Mouse (Mus musculus) kidney, embryonic 14.5 days (tissue): Measurements from ENCODE around the gene Pdgfc. TPM values are rescaled to one million over a fixed set of nuclear protein-coding genes. Genes with fewer than 3 reads are reported as not detected.

Experiments
- ATAC-seq: fragments of 200-750 bp; cut with Nextera tagmentation; 2 replicates; pipeline ENCODE4 v1.8.0; 2017; ENCODE audit warnings: moderate number of reproducible peaks, mild to moderate bottlenecking, moderate TSS enrichment, moderate library complexity; ENCODE audit not compliant: low FRiP score, low TSS enrichment
- H3K27ac ChIP-seq: fragments of 300-500 bp; sonication (generic); 2 replicates; pipeline ENCODE4 v1.5.1; 2014; ENCODE audit warnings: low read depth, mild to moderate bottlenecking, low read length, moderate library complexity, mixed read lengths
- H3K27me3 ChIP-seq: fragments of 300-500 bp; sonication (generic); 2 replicates; pipeline ENCODE4 v1.6.1; 2014; ENCODE audit warnings: mild to moderate bottlenecking, low read length; ENCODE audit not compliant: control insufficient read depth, insufficient read depth
- H3K36me3 ChIP-seq: fragments of 300-500 bp; sonication (generic); 2 replicates; pipeline ENCODE4 v1.6.1; 2014; ENCODE audit warnings: low read length, mixed read lengths; ENCODE audit not compliant: control insufficient read depth, insufficient read depth
- H3K4me1 ChIP-seq: fragments of 300-500 bp; sonication (generic); 2 replicates; pipeline ENCODE4 v1.6.1; 2014; ENCODE audit warnings: low read length, mixed read lengths; ENCODE audit not compliant: control insufficient read depth, insufficient read depth
- H3K4me2 ChIP-seq: fragments of 300-500 bp; sonication (generic); replicated peaks from 2 replicates; pipeline ENCODE4 v1.6.1; 2014; ENCODE audit warnings: low read depth, mild to moderate bottlenecking, low read length
- H3K4me3 ChIP-seq: fragments of 300-500 bp; sonication (generic); 2 replicates; pipeline ENCODE4 v1.5.1; 2014; ENCODE audit warnings: mild to moderate bottlenecking, low read length
- H3K9ac ChIP-seq: fragments of 300-500 bp; sonication (generic); 2 replicates; pipeline ENCODE4 v1.6.1; 2014; ENCODE audit warnings: low read depth, mild to moderate bottlenecking, low read length, moderate library complexity
- H3K9me3 ChIP-seq: fragments of 300-500 bp; sonication (generic); 2 replicates; pipeline ENCODE4 v1.6.1; 2016; ENCODE audit warnings: low read length; ENCODE audit not compliant: control insufficient read depth
- WGBS: fragments of 180-500 bp; shearing (Covaris S2); extraction: QIAGEN DNeasy Blood & Tissue Kit; methylation state at CpG from one replicate; pipeline ENCODE4 v1.1.7; 2014; 5-methylcytosine and 5-hydroxymethylcytosine counted together
- polyA plus RNA-seq: library from polyadenylated mRNA; unstranded; fragments of >200 nt; fragmentation: Nextera tagmentation; extraction: Ambion mirVana; gene quantifications from 2 replicates; pipeline ENCODE4 v1.2.1, GENCODE M21; 2014

Gene Pdgfc
- polyA plus RNA-seq, 1 experiment from 2014 or later, result 37.8 TPM

DNA sequence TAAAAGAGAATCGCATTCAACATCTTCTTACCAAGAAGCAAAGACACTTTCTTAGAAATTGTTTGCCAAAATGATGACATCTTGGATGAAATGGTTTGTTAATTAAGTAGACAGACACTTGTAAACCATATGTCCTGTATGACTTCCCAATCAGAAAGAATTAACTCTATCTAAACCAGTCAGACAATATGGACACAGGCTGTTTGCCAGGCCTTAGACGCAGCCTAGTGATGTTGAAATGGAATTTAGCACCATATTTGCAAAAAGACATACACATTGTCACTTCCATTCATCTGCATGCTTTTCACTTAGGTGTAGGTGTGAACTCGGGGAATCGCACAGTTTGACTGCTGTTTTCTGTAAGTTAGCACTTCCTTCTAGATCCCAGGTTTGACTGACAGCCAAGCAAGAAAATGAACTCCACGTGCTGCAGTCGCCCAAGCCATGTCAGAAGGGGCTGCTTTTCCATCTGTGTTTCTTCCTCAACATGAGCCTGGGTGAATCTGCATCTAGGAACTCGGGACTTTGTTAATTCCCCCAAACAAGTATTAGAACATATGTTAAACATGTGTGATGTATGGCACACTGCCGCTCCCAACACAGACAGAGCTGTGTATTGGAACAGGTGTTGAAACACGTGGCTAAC lies 10.5 kb upstream of the Pdgfc start:
- H3K36me3 ChIP-seq, result no peaks in the 10 kb centered on the region
- H3K4me2 ChIP-seq, result no peak overlapping the region
- no peaks in the 10 kb centered on the region for H3K27me3 ChIP-seq
- no peak overlapping the region for H3K9ac ChIP-seq
- no peak overlapping the region for H3K4me3 ChIP-seq
- 78% methylated on average over 9 of the region's 9 CpGs for WGBS
- H3K4me1 ChIP-seq, result no peaks in the 10 kb centered on the region
- no peaks in the 10 kb centered on the region for H3K9me3 ChIP-seq
- no peak for ATAC-seq
- H3K27ac ChIP-seq, result no peak overlapping the region

DNA sequence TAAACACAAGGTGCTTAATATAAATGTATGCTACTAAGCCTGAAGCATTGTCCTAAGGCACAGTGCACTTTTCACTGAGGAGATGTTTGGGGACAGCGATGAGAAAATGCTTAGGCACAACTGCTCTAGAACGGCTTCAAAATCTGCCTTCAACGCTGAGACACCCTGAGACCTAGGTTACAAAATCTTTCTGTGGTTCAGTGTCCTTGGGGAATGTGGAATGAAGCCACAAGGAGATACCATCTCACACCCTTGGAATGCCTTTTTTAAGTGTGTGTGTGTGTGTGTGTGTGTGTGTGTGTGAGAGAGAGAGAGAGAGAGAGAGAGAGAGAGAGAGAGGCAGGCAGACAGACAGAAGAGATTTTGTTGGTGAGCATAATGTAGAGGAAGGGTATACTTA lies 7.9 kb upstream of the Pdgfc start:
- no peak for ATAC-seq
- Histone ChIP-seq H3K27ac (no peak overlapping the region), H3K4me2 (no peak overlapping the region), H3K4me1 (no peaks in the 10 kb centered on the region), H3K9me3 (no peaks in the 10 kb centered on the region), H3K27me3 (no peaks in the 10 kb centered on the region), H3K36me3 (no peaks in the 10 kb centered on the region), H3K9ac (no peak overlapping the region), H3K4me3 (no peak overlapping the region)
- 58% methylated on average over 3 of the region's 3 CpGs for WGBS

DNA sequence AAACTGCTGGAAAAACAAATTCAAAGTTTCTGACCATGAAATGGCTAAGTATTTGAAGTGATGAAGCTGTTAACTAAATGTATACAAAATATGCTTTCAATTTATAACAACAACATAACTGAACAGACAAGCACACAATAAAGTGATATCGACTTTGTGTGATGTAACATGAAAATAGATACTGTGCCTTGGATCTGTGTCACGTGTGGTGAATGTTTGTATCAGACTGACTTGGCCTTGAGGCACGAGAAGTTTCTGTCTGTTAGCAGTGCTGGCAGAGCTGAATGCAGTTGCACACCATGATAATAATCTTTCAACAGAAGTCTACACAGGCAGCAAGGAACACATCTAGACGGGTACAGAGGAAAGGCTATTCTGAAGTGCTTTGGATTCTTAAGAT lies 6.9 kb upstream of the Pdgfc start:
- WGBS, result 78% methylated on average over 4 of the region's 4 CpGs
- no peak for ATAC-seq

DNA sequence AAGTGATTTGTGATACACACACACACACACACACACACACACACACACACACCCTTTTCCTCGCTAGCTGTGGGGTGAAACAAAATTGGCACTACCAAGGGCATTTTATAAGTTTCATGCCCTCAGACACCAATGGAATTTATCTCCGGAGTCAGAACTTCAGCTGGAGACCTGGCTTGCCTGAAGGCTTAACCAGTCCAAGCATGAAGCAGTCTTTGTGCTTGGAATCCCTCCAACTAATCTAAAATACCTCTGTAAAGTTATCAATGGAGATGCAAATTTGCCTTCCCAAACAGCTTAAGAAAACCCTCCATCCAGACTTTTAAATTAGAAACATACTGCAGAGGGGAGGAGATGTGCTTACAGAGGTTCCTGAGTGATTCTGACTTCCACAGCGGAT lies 6.3 kb upstream of the Pdgfc start:
- H3K9me3 ChIP-seq, result no peaks in the 10 kb centered on the region
- no peak overlapping the region for H3K4me2 ChIP-seq
- no peak overlapping the region for H3K4me3 ChIP-seq
- no peaks in the 10 kb centered on the region for H3K4me1 ChIP-seq
- no peak overlapping the region for H3K9ac ChIP-seq
- no peak overlapping the region for H3K27ac ChIP-seq
- WGBS, result 68% methylated on average over 3 of the region's 3 CpGs
- H3K36me3 ChIP-seq, result no peaks in the 10 kb centered on the region
- ATAC-seq, result no peak
- H3K27me3 ChIP-seq, result no peaks in the 10 kb centered on the region

More for the DNA sequence above, 6.9 kb upstream of the Pdgfc start:
- Histone ChIP-seq H3K27ac (no peak overlapping the region), H3K36me3 (no peaks in the 10 kb centered on the region), H3K4me1 (no peaks in the 10 kb centered on the region), H3K4me2 (no peak overlapping the region), H3K4me3 (no peak overlapping the region), H3K27me3 (no peaks in the 10 kb centered on the region), H3K9ac (no peak overlapping the region), H3K9me3 (no peaks in the 10 kb centered on the region)

DNA sequence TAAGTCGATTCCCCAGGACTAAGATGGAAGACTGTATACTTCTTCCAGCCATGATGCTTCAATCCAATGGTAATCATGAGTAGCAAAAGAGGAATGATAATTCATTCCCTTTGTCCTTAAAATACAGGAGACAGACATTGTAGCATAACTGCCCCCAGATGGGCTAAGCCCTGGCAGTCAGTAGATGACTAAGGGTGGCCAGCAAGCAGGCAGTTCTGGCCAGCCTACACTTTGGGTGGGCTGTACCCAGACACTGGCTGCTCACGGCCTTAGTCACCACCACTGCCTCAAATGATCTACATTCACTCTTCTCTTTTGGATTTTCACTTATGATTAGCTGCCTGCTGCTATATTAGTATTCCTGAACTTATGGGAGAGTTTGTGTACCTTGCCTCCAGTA lies 5.9 kb upstream of the Pdgfc start:
- H3K27ac ChIP-seq, result no peak overlapping the region
- no peak overlapping the region for H3K4me2 ChIP-seq
- H3K4me1 ChIP-seq, result no peaks in the 10 kb centered on the region
- ATAC-seq, result no peak
- H3K36me3 ChIP-seq, result no peaks in the 10 kb centered on the region
- H3K27me3 ChIP-seq, result no peaks in the 10 kb centered on the region
- H3K9ac ChIP-seq, result no peak overlapping the region
- H3K9me3 ChIP-seq, result no peaks in the 10 kb centered on the region
- 85% methylated on average over 2 of the region's 2 CpGs for WGBS
- no peak overlapping the region for H3K4me3 ChIP-seq

DNA sequence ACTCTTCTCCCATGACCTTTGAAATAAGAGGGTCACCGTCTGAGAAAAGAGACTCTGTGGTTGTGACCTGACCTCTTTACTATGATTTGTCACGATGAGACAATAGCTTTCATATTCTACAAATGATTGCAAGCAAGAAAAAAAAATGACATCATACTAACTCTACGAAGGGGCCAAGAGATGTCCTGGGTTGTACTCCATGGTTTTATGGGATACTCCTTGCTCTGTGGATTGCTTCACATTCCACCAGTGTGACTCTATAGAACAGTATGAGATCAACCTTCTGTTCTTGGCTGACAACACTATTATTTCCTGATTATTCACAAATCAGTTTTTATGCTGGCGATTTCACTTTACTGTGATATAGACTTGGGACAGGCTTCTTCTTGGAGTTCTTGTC lies 4.2 kb upstream of the Pdgfc start:
- Histone ChIP-seq H3K9ac (no peak overlapping the region), H3K27ac (no peak overlapping the region), H3K4me3 (no peak overlapping the region), H3K4me2 (no peak overlapping the region), H3K4me1 (0 out of 2 replicates have a peak, but pooled peaks cover 8% of the 10 kb centered on the region), H3K36me3 (no peaks in the 10 kb centered on the region), H3K9me3 (no peaks in the 10 kb centered on the region), H3K27me3 (no peaks in the 10 kb centered on the region)
- WGBS, result 77% methylated on average over 4 of the region's 4 CpGs
- ATAC-seq, result no peak

DNA sequence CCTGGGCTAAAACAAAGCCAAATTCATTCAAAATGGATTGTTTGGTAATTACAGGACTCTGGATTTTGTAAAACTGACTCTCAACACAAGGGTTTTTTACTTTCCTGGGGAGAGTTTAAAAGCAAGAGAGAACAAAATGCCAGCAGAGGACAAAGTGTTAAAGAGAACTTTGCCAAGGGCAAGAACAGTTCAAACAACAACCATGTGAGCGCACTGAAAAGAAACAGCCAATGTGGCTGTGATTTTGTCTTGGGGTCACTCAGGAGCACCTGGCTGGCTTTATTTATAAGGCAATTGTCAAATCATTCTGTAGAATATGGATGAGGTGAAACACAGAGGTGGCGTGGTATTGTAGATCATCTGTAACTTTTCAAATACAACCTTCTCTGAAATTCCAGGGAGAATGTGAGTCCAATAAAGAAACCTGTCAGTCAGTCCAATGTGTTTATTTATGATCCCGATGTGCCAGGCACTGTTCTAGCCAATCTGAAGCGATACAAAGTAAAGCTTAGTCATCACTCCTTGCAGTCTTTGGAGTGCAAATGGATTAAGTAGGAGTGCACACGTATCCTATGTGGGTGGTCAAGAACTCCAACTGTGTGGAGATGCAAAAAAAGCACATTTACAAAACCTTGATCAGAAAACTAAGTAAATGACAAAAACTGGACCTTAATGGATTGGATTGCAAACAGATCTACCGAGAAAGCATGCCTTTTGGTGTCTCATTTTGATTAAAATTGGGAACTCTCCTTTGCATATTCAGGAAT lies 1.7 kb upstream of the Pdgfc start:
- H3K9me3 ChIP-seq, result no peaks in the 10 kb centered on the region
- peaks cover 11% of the 10 kb centered on the region; the same call in 1 of the 2 replicates for H3K4me1 ChIP-seq
- H3K27ac ChIP-seq, result no peak overlapping the region
- no peak overlapping the region for H3K4me3 ChIP-seq
- no peaks in the 10 kb centered on the region for H3K36me3 ChIP-seq
- no peak overlapping the region for H3K9ac ChIP-seq
- 74% methylated on average over 6 of the region's 6 CpGs for WGBS
- no peak for ATAC-seq
- H3K4me2 ChIP-seq, result no peak overlapping the region
- H3K27me3 ChIP-seq, result no peaks in the 10 kb centered on the region

DNA sequence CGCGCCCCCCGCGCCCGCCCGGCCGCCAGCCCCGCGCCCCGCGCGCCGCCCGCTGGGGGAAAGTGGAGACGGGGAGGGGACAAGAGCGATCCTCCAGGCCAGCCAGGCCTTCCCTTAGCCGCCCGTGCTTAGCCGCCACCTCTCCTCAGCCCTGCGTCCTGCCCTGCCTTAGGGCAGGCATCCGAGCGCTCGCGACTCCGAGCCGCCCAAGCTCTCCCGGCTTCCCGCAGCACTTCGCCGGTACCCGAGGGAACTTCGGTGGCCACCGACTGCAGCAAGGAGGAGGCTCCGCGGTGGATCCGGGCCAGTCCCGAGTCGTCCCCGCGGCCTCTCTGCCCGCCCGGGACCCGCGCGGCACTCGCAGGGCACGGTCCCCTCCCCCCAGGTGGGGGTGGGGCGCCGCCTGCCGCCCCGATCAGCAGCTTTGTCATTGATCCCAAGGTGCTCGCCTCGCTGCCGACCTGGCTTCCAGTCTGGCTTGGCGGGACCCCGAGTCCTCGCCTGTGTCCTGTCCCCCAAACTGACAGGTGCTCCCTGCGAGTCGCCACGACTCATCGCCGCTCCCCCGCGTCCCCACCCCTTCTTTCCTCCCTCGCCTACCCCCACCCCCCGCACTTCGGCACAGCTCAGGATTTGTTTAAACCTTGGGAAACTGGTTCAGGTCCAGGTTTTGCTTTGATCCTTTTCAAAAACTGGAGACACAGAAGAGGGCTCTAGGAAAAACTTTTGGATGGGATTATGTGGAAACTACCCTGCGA lies 517 bp downstream of the Pdgfc start:
- Histone ChIP-seq H3K9ac (peak overlapping the region; percentile 76), H3K9me3 (no peaks in the 10 kb centered on the region), H3K4me1 (peaks cover 11% of the 10 kb centered on the region; the same call in 1 of the 2 replicates), H3K27ac (peak overlapping the region; percentile 85), H3K4me2 (peak overlapping the region; percentile 89), H3K4me3 (peak overlapping the region; percentile 77), H3K27me3 (no peaks in the 10 kb centered on the region), H3K36me3 (no peaks in the 10 kb centered on the region)
- under 1% methylated on average over 47 of the region's 68 CpGs for WGBS
- peak; percentile 94 for ATAC-seq
